Mouse (Mus musculus): ENCODE results near the gene Lingo4.

- no peak for TF ChIP-seq POLR2A (IDR thresholded peaks at IDR 0.05; ENCODE audit: low read depth, low read length)
- TF ChIP-seq CTCF (IDR thresholded peaks at IDR 0.05; ENCODE audit: extremely low read depth, insufficient read depth, insufficient read length, insufficient replicate concordance): no peak
Observed at GRCm38 (mm10) chr3:94374636-94375035, 23.7 kb upstream of the Lingo4 start.
